Mouse (Mus musculus) left cerebral cortex, adult 18-20 months (tissue): Measurements from ENCODE around the gene Nop58. TPM values are rescaled to one million over a fixed set of nuclear protein-coding genes. Genes with fewer than 3 reads are reported as not detected.
"Not testable (repeated sequence)": the region's sequence is repeated elsewhere in the genome, so short reads cannot be mapped to it uniquely, and the experiment has no call there.

ENCODE experiments used
- DNase-seq, 2 experiments: peaks; one replicate each; pipeline ENCODE4 v3.0.0; 2021 to 2022; ENCODE audit warnings: low spot score in 2 of 2, mixed read lengths in 1 of 2
- total RNA-seq, 2 experiments: library from RNA; stranded (reverse); gene quantifications; 2 replicates each; pipeline ENCODE4 v1.2.3; 2021

The Nop58 gene
- total RNA-seq, 2 experiments from 2014 or later: 54.9 to 60.2 TPM

DNA sequence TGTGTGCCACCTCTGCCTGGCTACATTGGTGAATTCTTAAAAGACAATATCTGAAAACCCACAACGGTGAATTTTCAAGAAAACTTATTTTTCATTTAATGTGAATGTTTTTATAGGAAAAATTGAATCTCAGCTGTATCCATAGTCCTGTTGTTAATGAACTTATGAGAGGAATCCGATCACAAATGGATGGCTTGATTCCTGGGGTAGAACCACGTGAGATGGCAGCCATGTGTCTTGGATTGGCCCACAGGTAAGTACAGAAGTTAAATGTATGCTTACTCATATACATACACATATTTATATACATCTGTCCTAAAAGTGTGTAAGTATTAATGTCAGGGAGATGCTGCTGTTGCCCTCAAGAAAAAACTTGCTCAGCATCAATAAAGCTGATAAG lies 13.4 kb downstream of the Nop58 start:
- DNase-seq: no peak

DNA sequence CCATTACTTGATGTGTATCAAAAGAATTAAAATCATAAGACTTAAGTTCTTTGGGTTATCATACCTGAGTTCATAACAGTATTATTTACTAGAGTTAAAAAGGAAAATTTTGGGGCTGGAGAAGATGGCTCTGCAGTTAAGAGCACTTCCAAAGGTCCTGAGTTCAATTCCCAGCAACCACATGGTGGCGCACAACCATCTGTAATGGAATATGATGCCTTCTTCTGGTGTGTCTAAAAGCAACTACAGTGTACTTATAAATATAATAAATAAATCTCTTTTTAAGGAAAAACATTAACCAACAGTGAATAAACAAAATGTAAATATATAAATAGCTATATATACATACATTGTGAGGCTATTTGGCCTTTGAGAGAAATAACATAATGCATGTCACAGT lies 17.0 kb downstream of the Nop58 start:
- DNase-seq: no peak

DNA sequence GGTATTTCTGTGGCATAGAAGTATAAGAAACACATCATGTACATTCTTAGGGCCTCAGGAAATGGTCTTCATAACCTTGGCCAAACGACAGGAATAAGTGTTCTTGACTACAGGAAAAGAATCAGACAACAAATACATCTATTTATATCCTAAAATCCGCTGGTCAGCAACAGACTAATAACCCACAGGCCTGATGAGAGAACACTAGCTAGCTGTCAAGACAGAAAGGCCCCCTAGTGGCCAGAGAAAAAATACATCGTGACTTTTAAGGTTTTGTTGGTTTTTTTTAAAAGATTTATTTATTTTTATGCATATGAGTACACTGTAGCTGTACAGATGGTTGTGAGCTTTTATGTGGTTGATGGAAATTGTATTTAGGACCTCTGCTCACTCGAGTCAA lies 35.1 kb downstream of the Nop58 start:
- peak in 1 of 2 experiments; percentile 20 for DNase-seq

DNA sequence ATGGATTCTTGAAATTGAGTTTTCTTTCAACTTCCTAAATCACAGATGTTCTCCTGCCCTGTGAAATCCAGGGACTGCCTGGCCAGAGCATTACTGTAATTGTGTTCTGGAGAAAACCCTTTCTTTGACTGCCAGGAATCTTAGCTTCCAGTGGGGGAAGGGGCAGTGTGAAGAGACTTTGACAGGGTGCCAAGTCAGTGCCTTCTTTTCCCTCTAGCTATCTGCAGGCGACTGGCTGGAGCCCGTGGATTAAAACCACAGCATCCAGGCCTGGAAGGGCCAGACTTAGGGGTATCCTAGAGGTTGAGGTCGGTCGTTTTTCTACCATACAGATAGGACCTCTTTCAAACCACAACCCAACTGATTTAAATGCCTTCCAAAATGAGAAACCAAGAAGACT lies 40.9 kb downstream of the Nop58 start:
- no peak for DNase-seq

DNA sequence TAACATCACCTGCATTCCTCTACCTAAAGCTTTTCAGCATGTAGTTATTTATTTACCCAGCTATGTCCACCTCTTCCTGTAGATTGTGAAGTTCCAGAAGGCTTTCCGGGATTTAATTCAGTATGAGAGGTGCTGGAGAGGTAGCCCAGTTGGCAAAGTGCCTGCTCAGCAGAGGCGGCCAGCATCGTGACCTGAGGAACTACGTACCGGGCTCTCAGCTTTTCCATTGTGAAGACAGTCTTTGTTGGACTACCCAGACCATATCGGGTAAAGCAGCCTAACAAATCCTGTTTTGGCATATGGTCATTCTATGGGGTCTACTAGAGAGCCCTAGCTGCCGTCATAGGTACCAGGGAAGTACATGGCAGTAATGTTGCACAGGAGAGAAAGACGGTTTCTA lies 45.3 kb downstream of the Nop58 start:
- DNase-seq: no peak

DNA sequence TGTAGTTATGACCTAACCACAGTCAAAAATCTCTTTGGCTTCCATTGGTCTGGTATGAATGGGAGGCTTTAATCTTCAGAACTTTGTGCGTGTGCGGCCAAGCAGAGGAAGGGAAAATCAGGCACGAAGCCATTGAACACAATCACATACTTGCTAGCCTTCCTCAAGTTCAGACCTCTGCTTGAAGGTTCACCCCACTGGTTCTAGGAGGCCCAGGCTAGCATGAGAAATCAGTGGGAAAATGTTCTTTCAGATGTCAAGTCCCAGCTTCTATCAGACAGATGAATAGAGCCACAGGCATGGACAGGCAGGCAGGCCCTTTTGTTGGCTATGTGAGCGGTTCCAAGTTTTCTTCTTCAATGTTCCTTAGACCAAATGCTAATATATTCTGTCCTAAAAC lies 46.0 kb downstream of the Nop58 start:
- DNase-seq: no peak

DNA sequence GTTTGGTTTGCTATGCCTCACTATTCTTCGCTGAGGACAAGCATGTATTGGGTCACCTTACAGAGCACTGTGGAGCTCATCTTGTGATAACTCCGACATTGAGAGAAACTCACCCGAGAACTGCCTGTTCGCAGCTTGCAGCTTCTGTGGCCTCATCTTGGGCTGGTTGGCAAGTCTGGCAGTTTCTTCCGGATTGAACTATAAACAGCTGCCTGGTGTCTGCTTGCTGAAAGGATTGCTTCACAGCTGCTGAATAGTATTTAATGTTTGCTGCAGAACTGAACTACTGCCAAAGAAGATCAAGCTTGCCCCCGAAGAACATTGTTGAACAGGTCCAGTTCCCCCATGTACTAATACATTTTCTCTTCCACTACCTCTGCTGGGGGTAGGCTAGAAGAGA lies 49.3 kb downstream of the Nop58 start:
- DNase-seq: no peak

DNA sequence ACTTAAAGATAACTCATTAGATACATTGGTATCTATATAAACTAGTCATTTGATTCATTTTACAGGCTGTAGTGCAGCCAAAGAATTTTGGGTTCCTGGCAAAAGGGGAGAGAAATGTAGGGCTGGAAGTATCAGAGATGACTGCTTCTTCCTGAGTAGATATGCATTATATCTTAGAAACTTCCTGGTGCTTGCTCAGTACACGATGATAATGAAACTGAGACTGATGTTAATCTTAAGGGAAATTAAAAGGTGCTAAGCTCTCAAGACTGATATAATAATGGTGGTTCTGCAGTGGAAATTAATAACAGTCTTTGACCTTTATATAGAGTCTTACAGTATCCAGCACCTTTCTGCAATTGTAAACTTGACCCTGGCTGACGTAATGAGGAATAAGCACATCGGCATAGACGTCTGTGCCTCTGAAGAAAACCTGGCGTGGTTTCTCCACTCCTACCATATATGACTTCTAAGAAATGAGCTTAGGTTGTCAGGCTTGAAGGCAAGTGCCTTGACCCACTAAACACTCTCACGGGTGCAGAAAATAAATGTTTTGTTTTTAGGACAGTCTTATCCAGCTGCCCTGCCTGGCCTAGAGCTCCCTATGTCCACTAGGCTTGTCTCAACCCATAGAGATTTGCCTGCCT lies 54.1 kb downstream of the Nop58 start:
- no peak for DNase-seq

DNA sequence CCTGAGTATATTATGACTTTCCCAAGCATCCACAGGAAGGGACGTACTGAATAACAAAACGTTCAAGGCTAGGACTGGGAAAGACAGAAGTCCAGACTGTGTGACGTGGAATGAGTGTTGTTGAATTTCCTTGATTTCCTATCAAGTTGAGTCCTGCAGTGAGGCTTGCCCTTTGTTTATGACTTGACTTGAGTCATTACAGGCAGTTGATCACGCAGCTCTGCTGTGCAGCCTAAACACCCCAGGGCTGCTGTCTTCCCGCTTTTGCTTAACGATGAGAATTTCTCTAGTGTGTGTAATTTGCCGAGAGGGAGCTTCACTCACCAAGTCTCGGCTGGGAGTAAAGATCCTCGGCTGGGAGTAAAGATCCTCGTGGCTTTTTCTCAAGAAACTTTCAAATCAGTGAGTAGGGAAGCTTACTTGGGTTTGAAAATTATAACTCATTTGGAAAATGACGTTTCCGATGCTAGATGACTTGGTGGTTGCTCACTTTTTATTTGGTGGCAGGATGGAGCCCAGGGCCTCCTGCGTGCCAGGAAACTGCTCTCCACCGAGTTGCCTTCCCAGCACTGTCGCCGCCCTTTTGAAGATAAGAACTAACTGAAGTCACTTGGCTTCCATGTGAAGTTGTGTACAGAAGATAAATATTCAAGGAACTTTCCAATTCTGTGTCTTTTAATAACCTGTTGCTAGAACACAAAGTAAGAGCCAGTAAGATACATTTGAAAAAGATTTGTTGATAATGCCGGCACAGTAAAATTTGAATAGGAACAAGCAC lies 55.0 kb downstream of the Nop58 start:
- no peak for DNase-seq

DNA sequence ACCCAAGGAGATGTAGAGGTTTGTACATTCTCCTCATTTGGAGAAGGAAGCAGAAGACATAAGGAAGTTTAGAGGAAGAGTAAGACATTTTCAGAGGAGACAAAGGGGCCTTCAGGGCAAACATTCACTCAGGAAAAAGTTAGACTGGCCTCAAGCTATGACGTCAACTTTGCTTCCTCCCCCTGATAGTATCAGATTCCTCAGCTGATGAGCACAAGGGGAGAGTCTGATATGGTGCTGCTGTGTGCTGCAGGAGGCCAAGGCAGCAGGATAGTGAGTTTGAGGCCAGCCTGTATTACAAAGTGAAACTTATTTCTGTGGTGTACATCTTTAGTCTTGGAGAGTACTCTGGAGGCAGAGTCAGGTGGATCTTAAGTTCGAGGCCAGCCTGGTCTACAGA lies 64.3 kb downstream of the Nop58 start:
- DNase-seq: no peak

DNA sequence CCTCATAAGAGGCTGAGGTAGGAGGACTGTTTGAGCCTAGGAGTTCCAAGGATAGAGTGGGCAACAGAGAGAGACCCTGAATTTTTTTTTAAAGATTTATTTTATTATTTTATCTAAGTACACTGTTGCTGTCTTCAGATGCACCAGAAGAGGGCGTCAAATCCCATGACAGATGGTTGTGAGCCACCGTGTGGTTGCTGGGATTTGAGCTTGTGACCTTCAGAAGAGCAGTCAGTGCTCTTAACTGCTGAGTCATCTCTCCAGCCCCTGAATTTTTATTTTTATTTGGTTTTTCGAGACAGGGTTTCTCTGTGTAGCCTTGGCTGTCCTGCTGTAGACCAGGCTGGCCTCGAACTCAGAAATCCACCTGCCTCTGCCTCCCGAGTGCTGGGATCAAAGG lies 65.0 kb downstream of the Nop58 start:
- DNase-seq: not testable (repeated sequence)

DNA sequence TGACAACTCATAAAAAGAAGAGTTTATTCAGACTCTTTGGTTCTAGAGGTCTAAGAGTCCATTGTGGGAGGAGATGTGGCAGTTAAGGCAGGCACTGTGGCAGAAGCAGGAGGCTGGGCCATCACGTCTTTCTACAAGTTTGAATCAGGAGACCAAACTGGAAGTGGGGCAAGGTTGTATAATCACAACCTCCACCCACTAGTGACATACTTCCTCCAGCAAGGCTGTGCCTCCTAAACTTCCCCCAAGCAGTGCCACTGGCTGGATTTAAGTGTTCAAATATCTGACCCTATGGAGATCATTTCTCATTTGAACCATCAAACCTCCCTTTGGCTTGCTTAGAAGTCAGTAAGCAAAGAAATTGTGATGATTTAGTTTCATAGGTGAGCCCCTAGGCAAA lies 70.5 kb downstream of the Nop58 start:
- no peak for DNase-seq

DNA sequence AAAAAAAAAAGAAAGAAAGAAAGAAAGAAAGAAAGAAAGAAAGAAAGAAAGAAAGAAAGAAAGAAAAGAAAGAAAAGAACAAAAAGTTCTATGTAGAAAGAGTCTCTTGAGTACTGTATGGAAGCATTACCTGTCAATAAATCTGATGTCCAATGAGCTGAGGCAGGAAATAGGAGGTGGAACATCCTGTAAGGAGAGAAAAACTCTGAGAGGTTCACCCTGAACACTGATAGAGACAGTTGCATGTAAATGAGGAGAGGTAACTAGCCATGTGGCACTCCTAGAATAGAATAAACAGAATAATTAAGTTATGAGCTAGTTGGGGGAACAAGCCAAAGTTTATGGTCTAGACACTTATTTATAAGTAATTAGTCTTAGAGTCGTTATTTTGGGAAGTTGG lies 73.6 kb downstream of the Nop58 start:
- DNase-seq: no peak

DNA sequence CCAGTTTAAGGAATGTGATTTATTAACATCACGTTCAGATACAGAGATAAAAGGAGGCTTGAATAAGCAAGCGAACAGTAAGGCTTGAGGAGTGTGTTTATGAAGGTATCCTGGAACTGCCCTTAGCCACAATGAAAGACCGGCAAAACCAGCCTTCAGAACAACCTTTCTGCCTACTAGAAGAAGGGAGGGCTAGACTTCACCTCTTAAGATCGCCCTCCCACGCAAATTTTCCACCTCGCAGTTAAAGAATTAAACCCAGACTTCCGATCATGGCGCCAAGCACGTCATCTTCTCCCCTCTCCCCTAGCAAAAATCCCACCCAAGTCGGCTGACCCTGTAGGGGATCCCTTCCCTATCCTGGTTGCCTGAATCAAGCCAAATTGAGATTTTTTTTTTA lies 77.4 kb downstream of the Nop58 start:
- DNase-seq: peak; percentile 15 to 18

DNA sequence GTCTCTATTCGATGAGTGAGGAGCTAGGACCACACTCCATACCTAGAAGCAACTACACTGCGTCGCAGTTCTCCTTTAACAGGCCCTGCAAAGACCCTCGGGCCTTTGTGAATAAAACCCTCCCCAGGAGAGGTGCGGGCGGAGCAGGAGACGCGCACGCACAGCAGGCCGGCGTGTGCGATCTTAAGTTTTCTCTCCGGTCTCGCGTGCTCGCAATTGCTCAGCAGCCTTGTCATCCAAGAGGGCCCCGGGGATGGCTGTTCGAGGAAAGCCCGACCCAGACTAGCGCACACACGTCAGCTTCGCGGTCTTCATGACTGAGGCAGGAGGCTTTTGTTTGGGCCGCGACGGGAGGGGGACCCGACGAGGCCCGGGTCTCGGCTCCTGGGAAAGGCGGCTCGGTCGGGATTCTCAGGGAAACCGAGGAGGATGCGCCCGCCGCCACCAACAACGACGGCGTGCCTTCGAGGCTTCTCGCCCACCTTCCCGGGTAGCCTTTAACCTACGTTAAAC lies 77.9 kb downstream of the Nop58 start:
- peak; percentile 34 to 60 for DNase-seq

DNA sequence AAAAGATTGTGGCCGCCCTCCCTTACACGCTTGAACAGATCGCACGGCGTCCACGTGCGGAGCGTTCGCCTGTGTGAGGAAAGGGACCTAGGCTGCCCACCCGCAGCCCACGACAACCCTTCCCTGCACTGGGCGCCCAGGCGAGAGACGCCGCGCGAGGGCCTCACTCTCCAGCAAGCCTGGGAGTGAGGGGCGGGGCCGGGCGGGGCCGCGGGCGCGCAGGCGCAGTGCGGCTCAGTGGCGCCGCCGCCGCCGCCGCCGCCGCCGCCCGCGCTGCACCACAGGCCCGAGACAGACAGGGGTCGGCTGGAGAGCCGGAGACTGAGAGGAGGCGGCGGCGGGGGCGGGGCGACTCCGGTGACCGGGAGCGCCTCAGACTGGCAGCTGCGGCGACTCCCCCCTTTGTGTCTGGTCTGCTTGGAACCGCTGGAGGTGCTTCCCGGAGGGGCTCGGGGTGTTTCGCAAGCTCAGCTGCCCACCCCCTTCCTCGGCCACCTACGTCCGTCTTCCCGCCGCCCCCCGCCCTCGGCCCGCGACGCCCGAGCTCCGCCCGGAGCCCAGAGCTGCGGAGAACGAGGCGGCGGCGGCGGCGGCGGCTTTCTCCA lies 78.5 kb downstream of the Nop58 start, which contains the start of gene Bmpr2:
Gene Bmpr2 (plus strand): TSS at position 237 of the 605 bp plus-strand sequence.
- peak; percentile 73 to 87 for DNase-seq

DNA sequence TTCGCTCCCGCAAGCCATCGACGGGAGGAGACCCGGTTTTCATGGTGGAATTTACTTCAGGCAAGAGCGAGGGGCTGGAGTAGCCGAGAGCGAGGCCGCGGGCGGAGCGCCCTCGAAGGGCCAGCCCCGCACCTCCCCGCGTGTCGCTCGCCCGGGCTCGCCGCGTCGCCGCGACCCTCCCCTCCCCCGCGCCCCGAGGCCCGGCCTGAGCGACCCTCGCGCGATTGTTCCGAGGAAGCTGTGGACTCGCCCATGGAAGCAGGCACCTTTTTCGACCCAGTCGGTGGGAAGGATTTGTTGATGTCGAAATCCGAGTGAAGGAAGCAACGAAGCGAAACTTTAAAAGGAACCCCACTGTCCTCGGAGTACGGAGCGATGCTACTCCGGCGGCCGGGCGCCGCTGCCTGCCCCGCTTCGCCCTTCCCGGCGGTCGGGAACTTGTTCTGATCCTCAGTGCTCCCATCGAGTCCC lies 79.0 kb downstream of the Nop58 start:
- DNase-seq: peak; percentile 24 to 31

DNA sequence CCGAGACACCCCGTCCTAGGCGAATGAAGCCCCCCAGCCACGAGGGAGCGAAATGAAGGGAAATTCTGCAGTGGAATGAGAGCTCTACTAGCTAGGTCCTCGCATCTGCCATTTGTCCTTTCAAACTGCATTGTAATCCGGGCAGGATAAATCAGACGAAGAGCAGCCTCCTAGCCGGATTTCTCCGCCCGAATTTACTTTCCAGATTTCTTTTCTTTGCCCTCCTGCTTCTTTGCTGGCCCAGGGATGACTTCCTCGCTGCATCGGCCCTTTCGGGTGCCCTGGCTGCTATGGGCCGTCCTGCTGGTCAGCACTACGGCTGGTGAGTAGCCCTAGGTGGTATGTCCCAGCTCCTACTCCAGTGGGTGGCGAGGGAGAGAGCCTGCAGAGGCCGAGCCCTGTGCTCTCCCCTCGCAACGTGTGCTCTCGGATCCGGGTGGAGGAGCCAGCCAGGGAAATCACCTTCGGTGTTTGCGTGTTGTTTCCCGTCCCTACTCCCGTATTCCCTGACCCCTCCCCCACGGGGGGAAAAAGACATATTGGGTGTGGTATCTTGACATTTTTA lies 79.7 kb downstream of the Nop58 start:
- peak; percentile 12 to 29 for DNase-seq

DNA sequence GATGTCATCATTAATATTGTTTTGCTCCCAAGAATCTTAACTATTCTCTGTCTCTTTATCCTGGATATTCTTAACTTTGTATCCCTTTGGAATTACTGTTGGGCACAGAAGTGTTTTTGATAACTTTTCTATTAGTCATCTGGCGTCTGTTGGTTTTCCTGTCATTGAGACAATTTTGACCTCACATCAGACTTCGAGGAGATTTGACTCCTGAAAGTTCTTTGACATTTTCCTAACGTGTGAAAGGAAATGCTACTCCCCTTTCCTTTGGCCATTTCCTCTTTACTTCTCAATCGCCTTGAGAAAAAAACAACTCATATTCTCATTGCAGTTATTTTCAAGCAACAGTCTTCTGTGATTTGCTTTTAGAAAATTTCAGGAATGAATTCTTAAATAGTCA lies 80.5 kb downstream of the Nop58 start:
- no peak for DNase-seq

DNA sequence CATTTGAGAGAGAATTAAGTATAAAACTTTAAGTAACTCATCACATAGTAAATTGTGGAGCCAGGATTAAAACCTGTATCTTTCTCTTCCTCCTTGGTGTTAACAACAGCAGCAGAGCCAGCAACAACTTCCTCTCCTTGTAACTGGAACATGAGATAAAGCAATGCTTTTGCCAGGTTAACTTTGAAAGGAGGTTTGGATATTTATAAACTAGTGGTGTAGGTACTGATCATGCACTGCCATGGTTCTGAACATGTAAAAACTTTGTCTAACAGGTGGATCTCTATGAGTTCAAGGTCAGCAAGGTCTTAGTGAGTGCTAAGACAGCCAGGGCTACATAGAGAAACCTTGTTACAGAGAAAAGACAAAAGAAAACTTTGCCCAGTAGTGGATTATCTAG lies 81.9 kb downstream of the Nop58 start:
- no peak for DNase-seq
